Mouse (Mus musculus) ZHBTc4 (cell line): Measurements from ENCODE around the gene Gm10382.
"Not testable (repeated sequence)": the region's sequence is repeated elsewhere in the genome, so short reads cannot be mapped to it uniquely, and the experiment has no call there.

Experiments
- DNase-seq: peaks from one replicate; pipeline ENCODE4 v3.0.0-alpha.2; 2011; ENCODE audit warnings: low read depth, low spot score

Gm10382 gene

DNA sequence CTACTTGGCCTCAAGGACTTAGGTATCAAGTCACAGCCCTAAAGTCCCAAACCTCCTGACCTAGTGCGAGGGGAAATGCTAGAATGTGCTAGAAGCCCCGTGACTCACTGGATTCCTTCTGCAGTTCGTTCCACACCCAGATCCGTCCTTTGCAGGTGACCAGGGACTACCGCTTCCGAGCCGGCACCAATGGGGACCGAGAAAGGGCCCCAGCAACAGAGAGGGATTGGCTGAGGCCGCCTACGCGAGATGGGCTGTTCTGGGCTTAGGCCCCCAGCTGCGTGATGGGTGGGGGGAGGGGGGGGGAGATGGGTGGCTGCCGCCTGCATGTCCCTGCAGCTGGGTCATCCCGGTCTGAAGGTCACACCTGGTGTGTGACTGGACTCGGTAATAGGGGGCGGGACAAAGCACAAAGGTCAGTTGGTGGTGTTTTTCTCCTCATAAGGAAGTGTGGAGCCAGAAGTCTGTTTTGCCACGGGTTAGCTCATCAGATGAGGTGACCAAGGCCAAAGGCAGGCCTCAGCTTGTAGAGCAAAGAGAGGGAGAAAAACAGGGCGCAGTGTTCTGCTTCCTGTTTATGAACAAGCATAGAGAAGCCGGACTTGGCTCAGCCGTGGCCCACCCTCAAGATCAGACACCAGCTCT lies 4.0 kb downstream of the Gm10382 start:
- peak; percentile 99 for DNase-seq

DNA sequence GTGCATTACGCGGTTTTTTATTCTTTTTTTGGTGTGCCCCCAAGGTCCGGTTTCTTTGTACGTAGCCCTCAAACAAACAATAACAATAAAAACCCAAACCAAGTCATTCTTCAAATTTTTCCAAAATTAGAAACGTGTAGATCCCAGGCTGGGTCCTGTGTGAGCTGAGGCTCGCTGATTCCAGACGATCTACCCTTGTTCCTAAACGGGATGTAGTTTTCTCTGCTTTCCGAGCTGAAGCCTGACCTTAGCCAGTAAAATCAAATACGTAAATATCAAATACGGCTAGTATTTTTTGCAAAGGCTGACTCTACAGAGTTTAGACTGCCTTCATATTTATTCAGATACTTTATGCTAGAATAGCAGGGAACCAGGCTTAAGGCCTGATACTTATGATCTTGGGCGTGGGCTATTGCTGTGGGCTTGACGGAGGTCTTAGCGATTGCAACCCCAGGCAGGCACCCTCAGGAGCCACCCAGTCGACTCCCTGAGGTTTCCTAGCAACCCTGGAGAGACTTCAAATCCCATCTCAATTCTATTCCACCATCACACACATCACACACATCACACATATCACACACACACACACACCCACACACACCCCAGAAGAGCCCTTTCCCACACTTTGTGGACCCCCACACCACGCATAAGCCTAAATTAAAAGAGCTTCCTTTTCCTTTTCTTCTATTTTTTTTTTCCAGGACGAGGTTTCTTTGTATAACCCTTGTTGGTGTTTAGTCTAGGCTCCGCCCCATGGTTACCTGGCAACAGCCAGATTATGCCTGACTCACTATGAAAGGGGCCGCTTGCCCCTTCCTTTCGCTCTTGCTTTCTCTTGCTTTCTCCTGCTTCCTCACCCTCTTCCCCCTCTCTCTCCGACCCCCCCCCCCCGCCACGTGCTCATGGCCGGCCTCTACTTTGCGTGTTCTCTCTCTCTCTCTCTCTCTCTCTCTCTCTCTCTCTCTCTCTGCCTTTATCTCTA lies 4.8 kb downstream of the Gm10382 start:
- DNase-seq = peak; percentile 90

- DNase-seq = no peak
Observed at GRCm38 (mm10) chr5:125395008-125395407, 5.9 kb downstream of the Gm10382 start.

GRCm38 (mm10) chr5:125400903-125401302 lies 11.8 kb downstream of the Gm10382 start:
- no peak for DNase-seq

- DNase-seq = peak; percentile 61
Observed at GRCm38 (mm10) chr5:125402476-125402875, 13.4 kb downstream of the Gm10382 start.

GRCm38 (mm10) chr5:125402991-125403390 lies 13.9 kb downstream of the Gm10382 start:
- no peak for DNase-seq

DNA sequence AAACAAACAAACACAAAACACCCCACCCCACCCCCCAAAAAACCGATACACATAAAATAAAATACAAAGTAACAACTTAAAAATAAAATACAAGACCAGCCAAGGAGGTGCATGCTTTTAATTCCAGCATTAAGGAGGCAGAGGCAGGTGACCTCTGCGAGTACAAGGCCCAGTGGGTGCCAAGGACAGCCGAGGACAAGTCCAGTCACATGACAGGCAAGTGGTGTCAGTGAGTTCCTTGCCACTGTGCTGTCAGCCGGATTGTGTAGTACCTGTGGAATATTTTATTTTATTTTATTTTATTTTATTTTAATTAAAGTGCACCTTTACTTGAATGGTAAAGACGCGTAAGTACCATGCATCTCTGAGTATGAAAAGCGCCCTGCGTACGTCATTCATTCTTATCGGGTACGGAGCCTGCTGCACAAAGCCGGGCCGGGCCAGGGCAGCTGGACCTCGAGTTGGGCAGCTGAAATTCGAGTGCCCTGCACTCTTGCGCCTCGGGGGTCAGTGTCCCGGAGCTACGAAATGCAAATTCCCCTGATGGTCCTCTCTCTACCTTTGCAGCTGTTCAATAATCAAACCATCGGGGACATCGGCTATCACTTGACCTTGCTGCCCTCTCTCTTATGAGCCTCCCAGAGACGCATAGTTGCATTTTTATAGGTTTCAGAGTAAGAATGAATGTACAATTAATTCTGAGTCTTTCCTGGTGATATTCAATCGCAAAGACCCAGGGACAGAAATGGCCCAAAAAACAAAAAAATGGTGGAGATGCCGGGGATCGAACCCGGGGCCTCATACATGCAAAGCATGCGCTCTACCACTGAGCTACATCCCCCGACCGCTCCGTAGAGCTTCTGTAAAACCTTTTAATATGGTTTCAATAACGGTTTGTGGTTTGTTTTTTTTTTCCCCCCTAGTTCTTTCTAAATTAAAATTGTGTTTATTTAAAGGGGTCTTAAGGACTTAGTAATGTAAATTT lies 14.7 kb downstream of the Gm10382 start:
- DNase-seq = peak; percentile 82

DNA sequence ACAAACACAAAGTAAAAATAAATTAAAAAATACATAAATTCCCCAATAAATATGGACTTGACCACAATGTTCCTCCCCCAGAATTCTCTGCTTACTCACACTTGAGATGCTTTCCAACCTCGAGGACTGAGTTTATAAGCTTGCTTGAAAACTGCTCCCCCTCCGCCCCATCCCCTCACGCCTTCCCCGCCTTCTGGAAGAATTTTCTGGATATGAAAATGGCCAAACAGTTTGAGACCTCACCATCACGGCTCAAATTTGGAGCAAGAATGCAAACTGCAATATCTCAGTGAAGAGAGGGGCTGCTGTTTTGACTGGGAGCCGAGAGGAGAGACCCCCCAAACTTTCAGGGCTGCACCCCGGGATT lies 15.4 kb downstream of the Gm10382 start:
- no peak for DNase-seq

GRCm38 (mm10) chr5:125404903-125405545 lies 15.9 kb downstream of the Gm10382 start:
- DNase-seq = peak; percentile 83

GRCm38 (mm10) chr5:125405546-125406248 lies 16.6 kb downstream of the Gm10382 start:
- peak; percentile 88 for DNase-seq

- DNase-seq = peak; percentile 78
Observed at GRCm38 (mm10) chr5:125406322-125407016, 17.3 kb downstream of the Gm10382 start.

DNA sequence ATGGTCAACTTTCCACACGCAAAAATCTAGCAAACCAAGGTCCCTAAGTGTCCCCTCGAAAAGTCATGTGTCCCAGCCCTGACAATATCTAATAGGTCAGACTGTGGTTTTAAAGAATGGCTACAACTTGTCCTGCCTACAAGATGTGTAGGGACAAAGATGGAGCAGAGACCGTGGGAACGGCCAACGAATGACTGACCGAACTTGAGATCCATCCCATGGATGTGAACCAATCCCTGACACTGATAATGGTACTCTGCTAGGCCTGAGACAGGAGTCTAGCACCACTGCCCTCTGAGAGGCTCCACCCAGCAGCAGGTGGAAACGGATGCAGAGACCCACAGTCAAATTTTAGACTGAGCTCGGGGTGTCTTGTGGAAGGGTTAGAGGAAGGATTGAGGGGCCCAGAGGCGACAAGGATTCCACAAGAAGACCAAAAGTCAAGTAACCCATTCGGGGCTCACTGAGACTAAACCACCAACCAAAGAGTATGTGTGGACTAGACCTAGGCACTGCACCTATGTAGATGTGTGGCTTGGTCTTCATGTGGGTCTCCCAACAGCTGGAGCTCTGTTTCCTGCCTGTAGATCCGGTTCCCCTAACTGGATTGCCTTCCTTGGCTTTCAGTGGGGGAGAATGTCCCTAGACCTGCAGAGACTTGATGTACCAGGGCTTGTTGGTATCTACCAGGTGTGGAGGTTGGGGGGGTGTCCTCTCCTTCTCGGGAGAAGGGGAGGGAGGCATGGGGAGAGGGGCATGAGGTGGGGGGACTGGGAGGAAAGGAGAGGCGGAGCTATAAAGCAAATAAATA lies 18.1 kb downstream of the Gm10382 start:
- no peak for DNase-seq

DNA sequence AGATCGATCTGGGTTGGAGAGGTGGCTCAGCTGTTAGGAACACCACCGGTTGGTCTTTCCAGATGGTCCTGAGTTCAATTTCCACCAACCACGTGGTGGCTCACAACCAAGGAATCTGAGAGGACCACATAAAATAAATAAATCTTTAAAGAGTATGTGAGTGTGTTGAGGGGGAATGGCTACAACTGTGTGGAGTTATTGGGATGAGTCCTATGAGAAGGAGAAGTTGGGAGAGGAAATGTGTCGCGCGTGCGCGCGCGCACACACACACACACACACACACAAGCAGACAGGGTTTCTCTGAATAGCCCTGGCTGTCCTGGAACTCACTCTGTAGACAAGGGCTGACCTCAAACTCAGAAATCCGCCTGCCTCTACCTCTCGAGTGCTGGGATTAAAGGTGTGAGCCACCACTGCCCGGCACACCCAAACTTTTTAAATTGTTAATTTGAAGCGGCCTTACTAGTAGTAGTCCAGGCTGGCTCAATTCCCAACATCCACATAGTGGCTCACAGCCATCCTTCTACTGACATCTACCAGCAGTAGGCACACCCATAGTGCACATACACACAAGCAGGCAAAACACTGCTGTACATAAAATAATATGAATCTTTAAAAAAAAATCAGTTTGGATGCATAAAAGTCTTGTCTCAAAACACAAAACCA lies 18.9 kb downstream of the Gm10382 start:
- DNase-seq = peak; percentile 57

GRCm38 (mm10) chr5:125408842-125409241 lies 19.7 kb downstream of the Gm10382 start:
- DNase-seq = peak; percentile 93

- DNase-seq = peak; percentile 92
Observed at GRCm38 (mm10) chr5:125409348-125410090, 20.4 kb downstream of the Gm10382 start.

GRCm38 (mm10) chr5:125411972-125412530 lies 22.9 kb downstream of the Gm10382 start:
- peak; percentile 87 for DNase-seq

DNA sequence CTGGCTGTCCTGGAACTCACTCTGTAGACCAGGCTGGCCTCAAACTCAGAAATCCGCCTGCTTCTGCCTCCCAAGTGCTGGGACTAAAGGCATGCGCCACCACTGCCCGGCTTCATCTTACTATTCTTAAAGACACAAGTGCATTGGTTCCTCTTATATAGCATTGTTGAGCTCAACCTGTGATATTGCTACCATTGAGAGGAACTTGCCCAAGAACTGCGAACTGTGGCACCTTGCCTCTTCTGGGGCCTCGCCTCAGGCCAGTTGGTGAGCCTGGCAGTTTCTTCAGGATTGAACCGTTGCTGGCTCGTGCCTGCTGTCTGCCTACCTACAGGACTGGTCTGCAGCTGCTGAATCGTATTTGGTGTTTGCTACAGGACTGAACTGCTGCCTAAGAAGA lies 23.4 kb downstream of the Gm10382 start:
- not testable (repeated sequence) for DNase-seq
